Mouse (Mus musculus) kidney, postnatal 0 days (tissue): ENCODE measurements around the gene Itgb1. TPM values are rescaled to one million over a fixed set of nuclear protein-coding genes. Genes with fewer than 3 reads are reported as not detected.

Experiments
- ATAC-seq: fragments of 200-750 bp; cut with Nextera tagmentation; replicated peaks from 2 replicates; pipeline ENCODE4 v1.8.0; 2017; ENCODE audit warnings: low read depth, moderate number of reproducible peaks, moderate TSS enrichment, moderate library complexity; ENCODE audit not compliant: low FRiP score
- DNase-seq: peaks from one replicate; pipeline ENCODE4 v3.0.0-alpha.2; 2016; ENCODE audit warnings: low spot score
- H3K27ac ChIP-seq: fragments of 300-500 bp; sonication (generic); 2 replicates; pipeline ENCODE4 v1.5.1; 2014; ENCODE audit warnings: mild to moderate bottlenecking
- H3K27me3 ChIP-seq: fragments of 300-500 bp; sonication (generic); 2 replicates; pipeline ENCODE4 v1.6.1; 2014; ENCODE audit warnings: low read length, mixed read lengths; ENCODE audit not compliant: insufficient read depth
- H3K36me3 ChIP-seq: fragments of 300-500 bp; sonication (generic); 2 replicates; pipeline ENCODE4 v1.6.1; 2014; ENCODE audit warnings: low read length, mixed read lengths; ENCODE audit not compliant: insufficient read depth
- H3K4me1 ChIP-seq: fragments of 300-500 bp; sonication (generic); replicated peaks from 2 replicates; pipeline ENCODE4 v1.6.1; 2014; ENCODE audit warnings: antibody characterized with exemption, low read length, mixed read lengths; ENCODE audit not compliant: insufficient read depth
- H3K4me2 ChIP-seq: fragments of 300-500 bp; sonication (generic); 2 replicates; pipeline ENCODE4 v1.6.1; 2014; ENCODE audit warnings: mild to moderate bottlenecking, low read length, moderate library complexity, mixed read lengths
- H3K4me3 ChIP-seq: fragments of 300-500 bp; sonication (generic); replicated peaks from 2 replicates; pipeline ENCODE4 v1.5.1; 2014; ENCODE audit warnings: low read depth, low read length
- H3K9ac ChIP-seq: fragments of 300-500 bp; sonication (generic); 2 replicates; pipeline ENCODE4 v1.6.1; 2014; ENCODE audit warnings: low read depth, low read length
- H3K9me3 ChIP-seq: fragments of 300-500 bp; sonication (generic); replicated peaks from 2 replicates; pipeline ENCODE4 v1.6.1; 2016; ENCODE audit warnings: low read length, inconsistent platforms, mixed read lengths
- CTCF ChIP-seq: IDR thresholded peaks from 2 replicates; pipeline ENCODE4 v1.5.1; 2016; ENCODE audit warnings: antibody characterized with exemption, low read depth, mild to moderate bottlenecking, moderate library complexity
- WGBS: fragments of 180-500 bp; shearing (Covaris S2); extraction: QIAGEN DNeasy Blood & Tissue Kit; methylation state at CpG from one replicate; pipeline ENCODE4 v1.1.7; 2014; 5-methylcytosine and 5-hydroxymethylcytosine counted together
- polyA plus RNA-seq: library from polyadenylated mRNA; unstranded; fragments of >200 nt; fragmentation: Nextera tagmentation; extraction: Ambion mirVana; gene quantifications from 2 replicates; pipeline ENCODE4 v1.2.1, GENCODE M21; 2015

Gene Itgb1
- polyA plus RNA-seq, 1 experiment from 2014 or later, result 302 TPM

DNA sequence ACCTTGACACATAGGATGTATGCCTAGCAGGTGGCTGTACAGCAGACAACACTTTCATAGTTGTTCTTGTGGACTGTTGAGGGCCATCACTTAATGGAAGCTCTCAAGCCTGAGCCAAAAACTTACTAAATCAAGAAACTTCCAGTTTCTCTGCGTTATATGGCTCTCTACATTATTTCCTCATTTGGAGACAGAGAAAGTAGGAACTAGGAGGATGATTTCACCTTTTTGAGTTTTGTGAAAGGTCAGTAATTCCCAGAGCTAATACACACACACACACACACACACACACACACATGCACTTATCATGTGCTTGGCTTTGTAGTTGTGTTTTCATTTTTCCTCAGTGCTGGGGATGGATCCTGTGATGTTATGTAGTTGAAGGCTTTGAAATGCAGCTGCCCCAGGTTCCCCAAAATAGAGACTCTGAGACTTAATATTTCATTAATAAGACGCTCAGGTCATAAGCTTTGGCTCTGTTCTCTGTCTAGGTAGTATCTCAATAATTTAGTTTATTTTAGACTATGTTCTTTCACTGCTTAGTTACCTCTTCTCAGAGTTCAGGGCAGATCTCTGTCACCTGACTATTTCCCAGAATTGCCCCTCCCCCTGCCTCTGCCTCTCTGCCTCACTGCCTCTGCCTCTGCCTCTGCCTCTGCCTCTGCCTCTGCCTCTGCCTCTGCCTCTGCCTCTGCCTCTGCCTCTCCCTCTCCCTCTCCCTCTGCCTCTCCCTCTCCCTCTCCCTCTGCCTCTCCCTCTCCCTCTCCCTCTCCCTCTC lies 4.7 kb upstream of the Itgb1 start:
- H3K4me1 ChIP-seq, result no peaks in the 10 kb centered on the region
- H3K9me3 ChIP-seq, result no peaks in the 10 kb centered on the region
- TF ChIP-seq CTCF, result no peak
- no peak overlapping the region for H3K4me2 ChIP-seq
- H3K27ac ChIP-seq, result peak overlapping the region; percentile 65
- no peak for ATAC-seq
- H3K9ac ChIP-seq, result no peak overlapping the region
- H3K36me3 ChIP-seq, result no peaks in the 10 kb centered on the region
- WGBS, result 86% methylated on average over 2 of the region's 2 CpGs
- DNase-seq, result no peak
- H3K27me3 ChIP-seq, result no peaks in the 10 kb centered on the region
- H3K4me3 ChIP-seq, result no peak overlapping the region

- Histone ChIP-seq H3K9ac (no peak overlapping the region), H3K4me1 (no peaks in the 10 kb centered on the region), H3K9me3 (no peaks in the 10 kb centered on the region), H3K4me2 (no peak overlapping the region), H3K27me3 (no peaks in the 10 kb centered on the region), H3K36me3 (no peaks in the 10 kb centered on the region), H3K4me3 (no peak overlapping the region), H3K27ac (no peak overlapping the region)
- TF ChIP-seq CTCF, result no peak
- no peak for ATAC-seq
- DNase-seq, result no peak
- WGBS, result 87% methylated on average over 3 of the region's 3 CpGs
These were observed 3.5 kb upstream of the Itgb1 start for GRCm38 (mm10) chr8:128681970-128682369.

- no peak for ATAC-seq
- peak overlapping the region; percentile 75 for H3K4me2 ChIP-seq
- peaks cover 7% of the 10 kb centered on the region; the same call in 1 of the 2 replicates for H3K4me1 ChIP-seq
- peak overlapping the region; percentile 99 for H3K9ac ChIP-seq
- peak overlapping the region; percentile 92 for H3K4me3 ChIP-seq
- peak overlapping the region; percentile 99 for H3K27ac ChIP-seq
- no peak for TF ChIP-seq CTCF
- H3K9me3 ChIP-seq, result no peaks in the 10 kb centered on the region
- H3K36me3 ChIP-seq, result no peaks in the 10 kb centered on the region
- peak; percentile 73 for DNase-seq
- no peaks in the 10 kb centered on the region for H3K27me3 ChIP-seq
- WGBS, result 6% methylated on average over 25 of the region's 25 CpGs
These were observed 596 bp upstream of the Itgb1 start for GRCm38 (mm10) chr8:128684609-128685506.

DNA sequence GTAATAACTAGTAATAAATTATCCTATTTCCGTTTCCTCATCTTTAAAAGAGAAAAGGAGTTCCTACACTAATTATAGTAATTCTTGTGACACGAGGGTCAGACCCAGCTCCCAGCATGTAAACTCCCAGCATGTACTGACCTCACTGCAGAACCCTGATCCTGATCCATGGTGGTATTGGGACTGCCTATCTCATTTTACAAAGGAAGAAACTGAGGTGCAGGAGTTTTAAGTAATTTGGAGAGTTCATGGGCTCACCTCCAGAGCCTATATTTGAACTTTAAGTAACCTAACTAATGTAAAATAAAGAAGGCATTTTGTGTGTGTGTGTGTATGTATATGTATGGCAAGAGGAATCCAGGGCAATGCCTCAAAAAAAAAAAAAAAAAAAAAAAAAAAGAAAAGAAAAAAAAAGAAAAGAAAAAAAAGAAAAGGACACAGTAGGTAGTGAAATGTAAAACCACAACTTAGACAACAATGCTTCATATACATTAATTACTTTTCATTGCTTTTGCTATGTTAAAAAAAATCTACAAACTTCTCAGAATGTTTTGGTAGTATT lies 1.1 kb downstream of the Itgb1 start:
- Histone ChIP-seq H3K9me3 (no peaks in the 10 kb centered on the region), H3K4me2 (peak overlapping the region; percentile 75), H3K36me3 (no peaks in the 10 kb centered on the region), H3K4me1 (peaks cover 7% of the 10 kb centered on the region), H3K27me3 (no peaks in the 10 kb centered on the region), H3K27ac (peak overlapping the region; percentile 99), H3K9ac (peak overlapping the region; percentile 99), H3K4me3 (peak overlapping the region; percentile 92)
- WGBS, result 0% methylated on average over 2 of the region's 2 CpGs
- ATAC-seq, result no peak
- no peak for DNase-seq
- TF ChIP-seq CTCF, result no peak

DNA sequence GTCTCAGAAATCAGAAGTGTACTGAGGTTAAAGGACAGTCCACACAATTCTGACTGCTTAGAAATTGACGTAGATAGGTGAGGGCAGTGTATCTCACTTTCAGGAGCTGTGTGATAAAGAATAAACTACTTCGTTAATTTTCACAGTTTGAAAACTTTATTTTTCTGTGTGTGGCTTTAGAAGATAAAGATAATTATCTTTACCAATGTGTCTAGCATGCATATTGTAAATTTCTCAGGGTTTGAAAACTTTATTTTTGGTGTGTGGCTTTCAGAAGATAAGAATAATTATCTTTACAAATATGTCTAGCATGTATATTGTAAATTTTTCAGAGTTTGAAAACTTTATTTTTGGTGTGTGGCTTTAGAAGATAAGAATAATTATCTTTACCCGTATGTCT lies 3.2 kb downstream of the Itgb1 start:
- H3K9me3 ChIP-seq, result no peaks in the 10 kb centered on the region
- H3K4me1 ChIP-seq, result peaks cover 7% of the 10 kb centered on the region
- no peak overlapping the region for H3K4me2 ChIP-seq
- no peak for ATAC-seq
- H3K36me3 ChIP-seq, result no peaks in the 10 kb centered on the region
- WGBS, result 65% methylated on average over 3 of the region's 3 CpGs
- H3K27me3 ChIP-seq, result no peaks in the 10 kb centered on the region
- no peak for TF ChIP-seq CTCF
- H3K9ac ChIP-seq, result no peak overlapping the region
- DNase-seq, result no peak
- H3K27ac ChIP-seq, result no peak overlapping the region
- H3K4me3 ChIP-seq, result no peak overlapping the region

- Histone ChIP-seq H3K9ac (no peak overlapping the region), H3K4me1 (peaks cover 7% of the 10 kb centered on the region), H3K27ac (no peak overlapping the region), H3K4me3 (no peak overlapping the region), H3K36me3 (no peaks in the 10 kb centered on the region), H3K27me3 (no peaks in the 10 kb centered on the region), H3K9me3 (no peaks in the 10 kb centered on the region), H3K4me2 (0 out of 2 replicates have a peak overlapping the region, but pooled peaks have one; percentile 8)
- 67% methylated on average over 1 of the region's 1 CpGs for WGBS
- DNase-seq (no peak), ATAC-seq (no peak)
- no peak for TF ChIP-seq CTCF
These were observed 4.6 kb downstream of the Itgb1 start for GRCm38 (mm10) chr8:128690056-128690455.
